Mouse (Mus musculus) embryo, embryonic 11.5 days (tissue): ENCODE results near the gene Pcsk5.

ENCODE experiments used
- DNase-seq: peaks from one replicate; pipeline ENCODE4 v3.0.0-alpha.2; 2012; ENCODE audit warnings: low read depth, low spot score

The Pcsk5 gene

GRCm38 (mm10) chr19:17837471-17837859 lies at the start of gene Pcsk5:
Gene Pcsk5 (minus strand): TSS chr19:17837632.
- DNase-seq: peak; percentile 73

GRCm38 (mm10) chr19:17875804-17876203 lies 38.4 kb upstream of the Pcsk5 start:
- no peak for DNase-seq

GRCm38 (mm10) chr19:17874388-17874787 lies 37.0 kb upstream of the Pcsk5 start:
- DNase-seq: no peak

- no peak for DNase-seq
These were observed 36.3 kb upstream of the Pcsk5 start for GRCm38 (mm10) chr19:17873755-17874154.

- no peak for DNase-seq
These were observed 29.0 kb upstream of the Pcsk5 start for GRCm38 (mm10) chr19:17866317-17866891.

- no peak for DNase-seq
These were observed 23.1 kb upstream of the Pcsk5 start for GRCm38 (mm10) chr19:17860351-17861014.

GRCm38 (mm10) chr19:17856741-17857140 lies 19.3 kb upstream of the Pcsk5 start:
- no peak for DNase-seq

GRCm38 (mm10) chr19:17848417-17848816 lies 11.0 kb upstream of the Pcsk5 start:
- no peak for DNase-seq

- DNase-seq: no peak
These were observed 8.5 kb upstream of the Pcsk5 start for GRCm38 (mm10) chr19:17845967-17846366.

- DNase-seq: no peak
These were observed 4.2 kb upstream of the Pcsk5 start for GRCm38 (mm10) chr19:17841586-17841985.

- DNase-seq: no peak
These were observed 2.4 kb upstream of the Pcsk5 start for GRCm38 (mm10) chr19:17839856-17840255.

- peak; percentile 40 for DNase-seq
These were observed 614 bp downstream of the Pcsk5 start for GRCm38 (mm10) chr19:17836566-17837470.

GRCm38 (mm10) chr19:17835681-17836565 lies 1.5 kb downstream of the Pcsk5 start:
- peak; percentile 23 for DNase-seq

GRCm38 (mm10) chr19:17834894-17835293 lies 2.5 kb downstream of the Pcsk5 start:
- no peak for DNase-seq

- no peak for DNase-seq
These were observed 6.1 kb downstream of the Pcsk5 start for GRCm38 (mm10) chr19:17831376-17831775.

- no peak for DNase-seq
These were observed 9.0 kb downstream of the Pcsk5 start for GRCm38 (mm10) chr19:17828414-17828813.

GRCm38 (mm10) chr19:17826694-17827093 lies 10.7 kb downstream of the Pcsk5 start:
- no peak for DNase-seq

GRCm38 (mm10) chr19:17820046-17820445 lies 17.4 kb downstream of the Pcsk5 start:
- no peak for DNase-seq

- no peak for DNase-seq
These were observed 18.4 kb downstream of the Pcsk5 start for GRCm38 (mm10) chr19:17819081-17819480.

GRCm38 (mm10) chr19:17815062-17815461 lies 22.4 kb downstream of the Pcsk5 start:
- DNase-seq: no peak

GRCm38 (mm10) chr19:17813449-17813990 lies 23.9 kb downstream of the Pcsk5 start:
- no peak for DNase-seq
